Mouse (Mus musculus): ENCODE measurements around the gene Gm47283. TPM values are rescaled to one million over a fixed set of nuclear protein-coding genes. Genes with fewer than 3 reads are reported as not detected.
A peak's percentile ranks its signal among the peaks of the same experiment; 100 is the strongest.
"Not testable (repeated sequence)": the region's sequence is repeated elsewhere in the genome, so short reads cannot be mapped to it uniquely, and the experiment has no call there.

Gene Gm47283
- polyA plus RNA-seq, 1 experiment from 2014 or later, result not detected

GRCm38 (mm10) chrY:90742261-90743052 is 42.1 kb upstream of the Gm47283 start:
- ATAC-seq (ENCODE audit: insufficient number of reproducible peaks, insufficient read depth, low FRiP score, low TSS enrichment, low read depth); H3K27me3 ChIP-seq; H3K9ac ChIP-seq (replicated peaks); H3K27ac ChIP-seq; H3K4me3 ChIP-seq (replicated peaks); H3K4me1 ChIP-seq (replicated peaks); H3K4me2 ChIP-seq: not testable (repeated sequence)
- H3K9me3 ChIP-seq, result peaks cover 56% of the 10 kb centered on the region
- peaks cover 56% of the 10 kb centered on the region for H3K36me3 ChIP-seq
- 87% methylated on average over 49 of the region's 49 CpGs for WGBS

GRCm38 (mm10) chrY:90743053-90743810 is 41.3 kb upstream of the Gm47283 start:
- not testable (repeated sequence) for H3K4me3 ChIP-seq (replicated peaks); ATAC-seq (ENCODE audit: insufficient number of reproducible peaks, insufficient read depth, low FRiP score, low TSS enrichment, low read depth); H3K4me2 ChIP-seq; H3K27me3 ChIP-seq; H3K9ac ChIP-seq (replicated peaks); H3K4me1 ChIP-seq (replicated peaks); H3K27ac ChIP-seq
- Histone ChIP-seq H3K36me3 (peaks cover 56% of the 10 kb centered on the region), H3K9me3 (peaks cover 56% of the 10 kb centered on the region)
- WGBS, result 84% methylated on average over 40 of the region's 46 CpGs

- 61% methylated on average over 5 of the region's 21 CpGs for WGBS
- Histone ChIP-seq H3K4me1 (replicated peaks) (no peaks in the 10 kb centered on the region), H3K4me2 (no peak overlapping the region), H3K9ac (replicated peaks) (no peak overlapping the region), H3K27ac (peak overlapping the region; percentile 57), H3K27me3 (no peaks in the 10 kb centered on the region), H3K36me3 (peaks cover 53% of the 10 kb centered on the region), H3K4me3 (replicated peaks) (no peak overlapping the region), H3K9me3 (peaks cover 53% of the 10 kb centered on the region)
- ATAC-seq (ENCODE audit: insufficient number of reproducible peaks, insufficient read depth, low FRiP score, low TSS enrichment, low read depth), result no peak
Observed at GRCm38 (mm10) chrY:90743811-90744220, 40.7 kb upstream of the Gm47283 start.

- Histone ChIP-seq H3K36me3 (peaks cover 46% of the 10 kb centered on the region), H3K27ac (peak overlapping the region; percentile 57), H3K9me3 (peaks cover 46% of the 10 kb centered on the region), H3K4me3 (replicated peaks) (peak overlapping the region; percentile 8; the same call in 1 of the 2 replicates), H3K4me2 (peak overlapping the region; percentile 30; the same call in 1 of the 2 replicates)
- peak; percentile 94 for ATAC-seq (ENCODE audit: insufficient number of reproducible peaks, insufficient read depth, low FRiP score, low TSS enrichment, low read depth)
- not testable (repeated sequence) for H3K27me3 ChIP-seq; H3K4me1 ChIP-seq (replicated peaks); H3K9ac ChIP-seq (replicated peaks)
- 67% methylated on average over 51 of the region's 51 CpGs for WGBS
Observed at GRCm38 (mm10) chrY:90744381-90744981, 40.1 kb upstream of the Gm47283 start.

- not testable (repeated sequence) for H3K4me1 ChIP-seq (replicated peaks); H3K4me2 ChIP-seq; H3K9ac ChIP-seq (replicated peaks); H3K27ac ChIP-seq; H3K27me3 ChIP-seq; H3K4me3 ChIP-seq (replicated peaks); ATAC-seq (ENCODE audit: insufficient number of reproducible peaks, insufficient read depth, low FRiP score, low TSS enrichment, low read depth)
- peaks cover 38% of the 10 kb centered on the region for H3K36me3 ChIP-seq
- 93% methylated on average over 5 of the region's 5 CpGs for WGBS
- peaks cover 38% of the 10 kb centered on the region for H3K9me3 ChIP-seq
Observed at GRCm38 (mm10) chrY:90745256-90745655, 39.3 kb upstream of the Gm47283 start.

GRCm38 (mm10) chrY:90754721-90755120 is 29.8 kb upstream of the Gm47283 start, which contains the start of gene Gm21860:
TSS of gene Gm21860 (minus strand) at chrY:90754821.
- not testable (repeated sequence) for H3K27ac ChIP-seq; H3K4me1 ChIP-seq (replicated peaks); H3K27me3 ChIP-seq; H3K4me3 ChIP-seq (replicated peaks); H3K36me3 ChIP-seq; ATAC-seq (ENCODE audit: insufficient number of reproducible peaks, insufficient read depth, low FRiP score, low TSS enrichment, low read depth); H3K4me2 ChIP-seq; H3K9me3 ChIP-seq; H3K9ac ChIP-seq (replicated peaks)
- WGBS, result no CpG with 5 or more reads among the region's 8 CpGs

GRCm38 (mm10) chrY:90839077-90839476 is 54.5 kb downstream of the Gm47283 start, which contains the start of gene Gm21748:
TSS of gene Gm21748 (minus strand) at chrY:90839177.
- not testable (repeated sequence) for H3K4me3 ChIP-seq (replicated peaks); H3K27ac ChIP-seq; H3K4me2 ChIP-seq; H3K9me3 ChIP-seq; ATAC-seq (ENCODE audit: insufficient number of reproducible peaks, insufficient read depth, low FRiP score, low TSS enrichment, low read depth); H3K4me1 ChIP-seq (replicated peaks); H3K27me3 ChIP-seq; H3K9ac ChIP-seq (replicated peaks); H3K36me3 ChIP-seq
- no CpG with 5 or more reads among the region's 8 CpGs for WGBS

Other genes starting within 250 kb of the Gm47283 start
- not detected in 2 replicates for gene Gm21860, start 29.9 kb upstream of the Gm47283 start, polyA plus RNA-seq (2016; fragmentation: Nextera tagmentation; extraction: Ambion mirVana)
- not detected in 2 replicates for gene Gm21748, start 54.4 kb downstream of the Gm47283 start, polyA plus RNA-seq (2016; fragmentation: Nextera tagmentation; extraction: Ambion mirVana)

Data from limb, embryonic 12.5 days (tissue).